Mouse (Mus musculus) liver, embryonic 16.5 days (tissue): ENCODE results near the gene Stpg2. TPM values are rescaled to one million over a fixed set of nuclear protein-coding genes. Genes with fewer than 3 reads are reported as not detected.
"Not testable (repeated sequence)": the region's sequence is repeated elsewhere in the genome, so short reads cannot be mapped to it uniquely, and the experiment has no call there.

Source experiments
- ATAC-seq: fragments of 200-750 bp; cut with Nextera tagmentation; 2 replicates; pipeline ENCODE4 v1.8.0; 2017; ENCODE audit warnings: low read depth, mild to moderate bottlenecking, moderate number of reproducible peaks, moderate library complexity
- H3K27ac ChIP-seq: fragments of 300-500 bp; sonication (generic); 2 replicates; pipeline ENCODE4 v1.5.1; 2014; ENCODE audit warnings: mild to moderate bottlenecking, low read length
- H3K27me3 ChIP-seq: fragments of 300-500 bp; sonication (generic); 2 replicates; pipeline ENCODE4 v1.6.1; 2014; ENCODE audit warnings: low read depth, low read length, mixed read lengths; ENCODE audit not compliant: control insufficient read depth, insufficient read depth
- H3K36me3 ChIP-seq: fragments of 300-500 bp; sonication (generic); 2 replicates; pipeline ENCODE4 v1.6.1; 2014; ENCODE audit warnings: mild to moderate bottlenecking; ENCODE audit not compliant: control insufficient read depth, insufficient read depth
- H3K4me1 ChIP-seq: fragments of 300-500 bp; sonication (generic); 2 replicates; pipeline ENCODE4 v1.6.1; 2014; ENCODE audit warnings: low read depth, low read length, mixed read lengths; ENCODE audit not compliant: control insufficient read depth
- H3K4me2 ChIP-seq: fragments of 300-500 bp; sonication (generic); 2 replicates; pipeline ENCODE4 v1.6.1; 2014; ENCODE audit warnings: low read depth, low read length, mixed read lengths
- H3K4me3 ChIP-seq: fragments of 300-500 bp; sonication (generic); 2 replicates; pipeline ENCODE4 v1.5.1; 2014; ENCODE audit warnings: low read depth, mild to moderate bottlenecking, low read length
- H3K9ac ChIP-seq: fragments of 300-500 bp; sonication (generic); 2 replicates; pipeline ENCODE4 v1.6.1; 2014; ENCODE audit warnings: low read depth, low read length
- H3K9me3 ChIP-seq: fragments of 300-500 bp; sonication (generic); replicated peaks from 2 replicates; pipeline ENCODE4 v1.6.1; 2016; ENCODE audit warnings: low read length; ENCODE audit not compliant: control insufficient read depth
- WGBS: fragments of 180-500 bp; shearing (Covaris S2); extraction: QIAGEN DNeasy Blood & Tissue Kit; methylation state at CpG from one replicate; pipeline ENCODE4 v1.1.7; 2014; ENCODE audit not compliant: insufficient replicate concordance; 5-methylcytosine and 5-hydroxymethylcytosine counted together
- polyA plus RNA-seq: library from polyadenylated mRNA; unstranded; fragments of >200 nt; fragmentation: Nextera tagmentation; extraction: Ambion mirVana; gene quantifications from 2 replicates; pipeline ENCODE4 v1.2.1, GENCODE M21; 2015

Gene Stpg2
- polyA plus RNA-seq, 1 experiment from 2014 or later, result not detected

DNA sequence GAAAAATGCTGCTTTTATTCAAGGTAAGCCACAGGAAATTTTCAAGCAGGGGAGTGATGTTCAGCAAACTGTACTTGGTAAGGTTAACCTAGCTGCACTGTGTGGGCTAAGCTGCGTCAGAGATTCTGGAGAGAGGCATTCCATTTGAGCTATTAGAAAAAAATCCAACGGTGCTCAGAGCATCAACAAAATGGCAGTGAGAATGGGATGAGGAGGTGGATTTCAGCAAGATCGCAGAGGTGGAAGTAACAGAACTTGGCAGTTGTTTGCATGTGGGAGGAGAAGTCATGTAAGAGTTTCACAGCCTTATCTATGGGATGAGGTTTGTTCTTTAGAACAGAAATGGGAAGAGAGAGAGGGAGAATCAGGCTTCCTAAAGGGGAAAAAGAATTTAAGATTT, 5.2 kb upstream of the Stpg2 start:
- ATAC-seq, result no peak
- Histone ChIP-seq H3K27me3 (no peaks in the 10 kb centered on the region), H3K36me3 (no peaks in the 10 kb centered on the region), H3K9me3 (no peaks in the 10 kb centered on the region; the same call in 1 of the 2 replicates), H3K27ac (no peak overlapping the region), H3K4me3 (no peak overlapping the region), H3K4me1 (no peaks in the 10 kb centered on the region; the same call in 1 of the 2 replicates), H3K9ac (no peak overlapping the region), H3K4me2 (no peak overlapping the region)
- WGBS, result 56% methylated on average over 3 of the region's 3 CpGs

- no peaks in the 10 kb centered on the region for H3K36me3 ChIP-seq
- no peak overlapping the region for H3K4me3 ChIP-seq
- no peak overlapping the region for H3K9ac ChIP-seq
- H3K4me1 ChIP-seq, result no peaks in the 10 kb centered on the region
- WGBS, result 56% methylated on average over 9 of the region's 9 CpGs
- no peaks in the 10 kb centered on the region for H3K27me3 ChIP-seq
- H3K27ac ChIP-seq, result no peak overlapping the region
- ATAC-seq, result no peak
- H3K4me2 ChIP-seq, result no peak overlapping the region
- H3K9me3 ChIP-seq, result no peaks in the 10 kb centered on the region
Observed at GRCm38 (mm10) chr3:139216945-139217344, 11.5 kb downstream of the Stpg2 start.

DNA sequence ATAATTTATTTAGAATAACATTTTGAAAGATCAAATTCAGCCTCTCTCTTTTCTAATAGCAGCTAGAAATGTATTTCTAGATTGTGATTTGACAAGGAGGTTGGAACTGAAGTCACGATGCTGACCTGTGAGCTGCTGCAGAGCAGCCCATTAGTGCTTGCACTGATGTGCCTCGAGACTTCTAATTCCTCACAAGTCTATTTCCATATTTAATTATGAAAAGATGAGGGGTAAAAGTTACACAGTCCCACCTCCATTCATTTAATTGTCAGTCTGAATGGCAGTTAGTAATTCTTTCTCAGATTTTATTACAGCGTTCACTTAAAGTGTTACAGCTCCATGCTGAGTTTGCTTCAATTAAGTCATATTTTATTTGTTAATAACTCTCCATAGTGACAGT, 19.6 kb downstream of the Stpg2 start:
- no peak overlapping the region for H3K9ac ChIP-seq
- no peak for ATAC-seq
- WGBS, result 68% methylated on average over 3 of the region's 3 CpGs
- H3K27me3 ChIP-seq, result no peaks in the 10 kb centered on the region
- H3K4me3 ChIP-seq, result no peak overlapping the region
- H3K36me3 ChIP-seq, result no peaks in the 10 kb centered on the region
- no peaks in the 10 kb centered on the region for H3K9me3 ChIP-seq
- no peak overlapping the region for H3K27ac ChIP-seq
- H3K4me2 ChIP-seq, result no peak overlapping the region
- no peaks in the 10 kb centered on the region for H3K4me1 ChIP-seq

DNA sequence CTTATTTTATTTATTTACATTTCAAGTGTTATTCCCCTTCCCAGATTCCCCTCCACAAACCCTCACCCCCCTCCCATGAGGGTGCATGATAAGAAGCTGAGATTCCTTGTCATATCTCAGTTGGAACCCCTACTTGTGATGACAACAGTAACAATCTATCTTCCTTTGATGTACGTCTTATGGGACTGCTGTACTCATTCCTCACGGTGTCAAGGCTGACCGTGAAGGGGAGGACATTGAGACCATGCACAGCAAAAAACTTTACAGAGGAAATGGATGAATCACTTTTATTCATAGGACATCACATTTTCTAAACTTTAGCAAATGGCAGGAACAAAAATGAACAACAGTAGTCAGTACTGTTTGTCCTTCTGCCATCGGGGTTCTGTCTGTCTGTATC, 21.3 kb downstream of the Stpg2 start:
- no peak for ATAC-seq
- Histone ChIP-seq H3K27me3 (no peaks in the 10 kb centered on the region), H3K9ac (no peak overlapping the region), H3K4me2 (no peak overlapping the region), H3K9me3 (no peaks in the 10 kb centered on the region), H3K4me1 (no peaks in the 10 kb centered on the region), H3K36me3 (no peaks in the 10 kb centered on the region), H3K27ac (no peak overlapping the region), H3K4me3 (no peak overlapping the region)
- WGBS, result 65% methylated on average over 4 of the region's 4 CpGs

- WGBS, result 11% methylated on average over 2 of the region's 2 CpGs
- no peaks in the 10 kb centered on the region for H3K27me3 ChIP-seq
- no peak for ATAC-seq
Observed at GRCm38 (mm10) chr3:139245219-139245618, 39.7 kb downstream of the Stpg2 start.

GRCm38 (mm10) chr3:139246508-139246907, 41.0 kb downstream of the Stpg2 start:
- H3K4me3 ChIP-seq, result no peak overlapping the region
- H3K36me3 ChIP-seq, result no peaks in the 10 kb centered on the region
- no peak overlapping the region for H3K9ac ChIP-seq
- no peak overlapping the region for H3K27ac ChIP-seq
- no peaks in the 10 kb centered on the region for H3K27me3 ChIP-seq
- H3K9me3 ChIP-seq, result no peaks in the 10 kb centered on the region
- H3K4me2 ChIP-seq, result no peak overlapping the region
- WGBS, result 43% methylated on average over 4 of the region's 4 CpGs
- ATAC-seq, result no peak
- H3K4me1 ChIP-seq, result no peaks in the 10 kb centered on the region

More at GRCm38 (mm10) chr3:139245219-139245618, 39.7 kb downstream of the Stpg2 start:
- Histone ChIP-seq H3K27ac (no peak overlapping the region), H3K9ac (no peak overlapping the region), H3K36me3 (no peaks in the 10 kb centered on the region), H3K4me3 (no peak overlapping the region), H3K4me1 (no peaks in the 10 kb centered on the region), H3K4me2 (no peak overlapping the region), H3K9me3 (no peaks in the 10 kb centered on the region)

- H3K4me1 ChIP-seq, H3K4me2 ChIP-seq, H3K9ac ChIP-seq, H3K36me3 ChIP-seq, ATAC-seq, H3K9me3 ChIP-seq, H3K27me3 ChIP-seq, H3K27ac ChIP-seq, H3K4me3 ChIP-seq: not testable (repeated sequence)
- WGBS, result 45% methylated on average over 4 of the region's 4 CpGs
Observed at GRCm38 (mm10) chr3:139262359-139262758, 56.9 kb downstream of the Stpg2 start.

DNA sequence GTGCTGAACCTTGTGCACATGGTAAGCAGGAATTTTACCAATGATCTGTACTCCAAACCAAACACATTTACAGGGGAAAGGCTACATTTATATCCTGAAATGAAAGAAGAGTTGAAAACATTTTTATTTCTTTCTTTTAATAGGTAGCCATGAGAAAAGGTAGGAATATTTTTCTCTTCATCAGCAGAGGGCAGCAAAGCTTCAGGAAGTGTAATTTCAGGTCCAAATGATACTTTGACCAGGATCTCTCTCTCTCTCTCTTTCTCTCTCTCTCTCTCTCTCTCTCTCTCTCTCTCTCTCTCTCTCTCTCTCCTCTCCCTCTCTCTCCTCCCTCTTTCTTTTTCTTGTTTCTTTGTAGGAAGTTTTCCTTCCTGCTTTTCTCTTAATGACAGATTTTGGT, 92.4 kb downstream of the Stpg2 start:
- no peaks in the 10 kb centered on the region for H3K4me1 ChIP-seq
- no peaks in the 10 kb centered on the region for H3K27me3 ChIP-seq
- no peak for ATAC-seq
- no peak overlapping the region for H3K27ac ChIP-seq
- no peaks in the 10 kb centered on the region for H3K9me3 ChIP-seq
- no peak overlapping the region for H3K4me3 ChIP-seq
- no peak overlapping the region for H3K9ac ChIP-seq
- no peak overlapping the region for H3K4me2 ChIP-seq
- H3K36me3 ChIP-seq, result no peaks in the 10 kb centered on the region

GRCm38 (mm10) chr3:139308078-139308809, 102.8 kb downstream of the Stpg2 start:
- Histone ChIP-seq H3K4me2 (no peak overlapping the region), H3K27me3 (no peaks in the 10 kb centered on the region), H3K27ac (no peak overlapping the region), H3K9ac (no peak overlapping the region), H3K36me3 (no peaks in the 10 kb centered on the region), H3K4me1 (no peaks in the 10 kb centered on the region), H3K4me3 (no peak overlapping the region), H3K9me3 (no peaks in the 10 kb centered on the region)
- ATAC-seq, result no peak
- WGBS, result 37% methylated on average over 7 of the region's 7 CpGs
